Mouse (Mus musculus) thymus, adult 2 months (tissue): Measurements from ENCODE around the gene Efnb2. TPM values are rescaled to one million over a fixed set of nuclear protein-coding genes. Genes with fewer than 3 reads are reported as not detected.

ENCODE experiments used
- DNase-seq: peaks from one replicate; pipeline ENCODE4 v3.0.0; 2021
- H3K27ac ChIP-seq: fragments of 200-500 bp; 2 replicates; pipeline ENCODE4 v1.5.1; 2012; ENCODE audit warnings: low read length, control low read depth; ENCODE audit not compliant: control insufficient read depth, insufficient read depth
- H3K27me3 ChIP-seq: fragments of 200-500 bp; 2 replicates; pipeline ENCODE4 v1.6.1; 2012; ENCODE audit warnings: mild to moderate bottlenecking, low read length, moderate library complexity, mixed read lengths; ENCODE audit not compliant: control insufficient read depth, insufficient read depth
- H3K36me3 ChIP-seq: fragments of 200-500 bp; 2 replicates; pipeline ENCODE4 v1.6.1; 2012; ENCODE audit warnings: mild to moderate bottlenecking, low read length, moderate library complexity; ENCODE audit not compliant: control insufficient read depth, insufficient read depth
- H3K4me1 ChIP-seq: fragments of 200-500 bp; replicated peaks from 2 replicates; pipeline ENCODE4 v1.6.1; 2012; ENCODE audit warnings: low read length; ENCODE audit not compliant: control insufficient read depth, insufficient read depth
- H3K4me3 ChIP-seq: fragments of 200-500 bp; 2 replicates; pipeline ENCODE4 v1.5.1; 2012; ENCODE audit warnings: mild to moderate bottlenecking, low read length, control low read depth, moderate library complexity; ENCODE audit not compliant: control insufficient read depth, insufficient read depth
- CTCF ChIP-seq: fragments of 200-500 bp; IDR thresholded peaks from 2 replicates; pipeline ENCODE4 v1.5.1; 2012; ENCODE audit warnings: mild to moderate bottlenecking, control low read depth, low read length, moderate library complexity, borderline replicate concordance; ENCODE audit not compliant: control insufficient read depth, poor library complexity, insufficient read depth; ENCODE audit errors: extremely low read depth
- POLR2A ChIP-seq: fragments of 200-500 bp; IDR thresholded peaks from 2 replicates; pipeline ENCODE4 v1.6.1; 2012; ENCODE audit warnings: mild to moderate bottlenecking, low read length, control low read depth, moderate library complexity; ENCODE audit not compliant: control insufficient read depth, poor library complexity, insufficient read depth; ENCODE audit errors: extremely low read depth
- WGBS: fragments of 180-500 bp; shearing (Covaris S2); methylation state at CpG from one replicate; pipeline ENCODE4 v1.1.7; 2018; 5-methylcytosine and 5-hydroxymethylcytosine counted together
- polyA plus RNA-seq: library from polyadenylated mRNA; depleted of rRNA; stranded (reverse); fragments of >200 nt; gene quantifications from 2 replicates; pipeline ENCODE4 v1.2.3, GENCODE M21; 2012

The Efnb2 gene
- polyA plus RNA-seq, 1 experiment, result 17.8 TPM

- no peaks in the 10 kb centered on the region for H3K27me3 ChIP-seq
- TF ChIP-seq POLR2A (no peak), CTCF (no peak)
- DNase-seq, result no peak
- no peak overlapping the region for H3K4me3 ChIP-seq
- no peaks in the 10 kb centered on the region for H3K36me3 ChIP-seq
- 94% methylated on average over 12 of the region's 12 CpGs for WGBS
- H3K4me1 ChIP-seq, result no peaks in the 10 kb centered on the region
- no peak overlapping the region for H3K27ac ChIP-seq
Measured at GRCm38 (mm10) chr8:8595831-8596611, 65.0 kb downstream of the Efnb2 start.

DNA sequence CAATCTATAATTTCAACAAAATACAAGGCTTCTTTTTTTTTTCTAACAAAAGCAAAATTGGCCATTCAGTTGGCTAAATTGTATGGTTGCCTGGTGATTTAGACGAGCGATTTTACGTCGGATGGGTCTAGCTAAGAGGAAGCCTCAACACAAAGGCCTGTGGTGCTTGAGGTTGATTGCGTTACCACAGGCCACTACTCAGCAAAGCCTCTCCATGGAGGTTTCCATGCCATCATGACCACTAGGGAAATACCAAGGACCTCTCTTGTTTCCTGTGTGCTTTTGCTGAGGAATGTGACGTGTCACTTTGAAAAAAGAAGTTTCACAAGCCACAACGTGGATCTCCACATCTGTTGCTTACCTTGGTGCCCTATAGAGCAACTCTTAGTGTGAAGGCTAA lies 67.2 kb downstream of the Efnb2 start:
- Histone ChIP-seq H3K4me3 (no peak overlapping the region), H3K27ac (no peak overlapping the region), H3K4me1 (no peaks in the 10 kb centered on the region), H3K27me3 (no peaks in the 10 kb centered on the region), H3K36me3 (no peaks in the 10 kb centered on the region)
- WGBS, result 17% methylated on average over 7 of the region's 7 CpGs
- no peak for TF ChIP-seq CTCF
- TF ChIP-seq POLR2A, result no peak
- DNase-seq, result no peak

GRCm38 (mm10) chr8:8593371-8593770 lies 67.7 kb downstream of the Efnb2 start:
- Histone ChIP-seq H3K4me1 (no peaks in the 10 kb centered on the region), H3K36me3 (no peaks in the 10 kb centered on the region), H3K27ac (no peak overlapping the region), H3K4me3 (no peak overlapping the region), H3K27me3 (no peaks in the 10 kb centered on the region)
- DNase-seq, result no peak
- 90% methylated on average over 6 of the region's 6 CpGs for whole genome bisulfite sequencing
- TF ChIP-seq CTCF (no peak), POLR2A (no peak)

DNA sequence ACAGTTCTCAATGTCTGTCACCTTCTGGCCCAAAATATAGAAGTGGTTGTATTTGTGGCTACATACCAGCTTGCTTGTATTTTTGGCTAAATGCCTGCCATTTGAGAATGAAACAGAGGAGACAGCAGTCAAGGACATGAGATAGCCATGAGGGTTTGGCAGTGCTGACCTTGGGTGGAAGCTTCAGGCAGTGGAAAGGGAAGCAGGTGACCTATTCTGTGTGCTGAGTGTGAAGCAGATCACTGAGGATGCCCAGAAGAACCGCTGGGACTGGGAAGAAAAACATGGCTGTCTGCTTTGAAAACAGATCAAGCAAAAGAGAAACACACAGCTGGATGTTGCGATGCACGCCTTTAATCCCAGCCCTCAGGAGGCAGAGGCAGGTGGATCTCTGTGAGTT lies 68.7 kb downstream of the Efnb2 start:
- H3K4me3 ChIP-seq, result no peak overlapping the region
- 98% methylated on average over 3 of the region's 3 CpGs for WGBS
- H3K27ac ChIP-seq, result no peak overlapping the region
- DNase-seq, result no peak
- TF ChIP-seq POLR2A (no peak), CTCF (no peak)
- no peaks in the 10 kb centered on the region for H3K36me3 ChIP-seq
- H3K4me1 ChIP-seq, result no peaks in the 10 kb centered on the region
- H3K27me3 ChIP-seq, result no peaks in the 10 kb centered on the region

DNA sequence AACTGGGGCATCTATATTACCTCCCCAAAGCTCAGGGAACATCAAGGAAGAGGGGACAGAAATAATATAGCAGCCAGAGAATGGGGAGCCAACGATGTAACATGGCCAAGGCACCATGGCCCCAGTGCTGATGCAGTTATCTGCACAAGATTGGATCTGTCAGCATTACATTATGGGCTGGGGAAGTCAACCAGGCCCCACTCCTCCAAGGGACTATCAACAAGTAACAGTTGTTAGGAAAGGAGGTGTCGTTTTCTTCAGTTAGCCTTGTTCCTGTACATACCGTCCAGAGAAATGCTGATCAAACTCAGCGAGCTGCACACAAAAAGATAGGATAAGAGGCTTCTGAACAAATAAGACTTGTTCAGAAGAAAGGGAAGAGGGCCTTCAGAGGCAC lies 77.1 kb downstream of the Efnb2 start:
- Histone ChIP-seq H3K27ac (no peak overlapping the region), H3K4me1 (no peaks in the 10 kb centered on the region), H3K27me3 (no peaks in the 10 kb centered on the region), H3K36me3 (no peaks in the 10 kb centered on the region), H3K4me3 (no peak overlapping the region)
- 92% methylated on average over 4 of the region's 4 CpGs for WGBS
- no peak for DNase-seq
- TF ChIP-seq POLR2A, result no peak
- no peak for TF ChIP-seq CTCF

DNA sequence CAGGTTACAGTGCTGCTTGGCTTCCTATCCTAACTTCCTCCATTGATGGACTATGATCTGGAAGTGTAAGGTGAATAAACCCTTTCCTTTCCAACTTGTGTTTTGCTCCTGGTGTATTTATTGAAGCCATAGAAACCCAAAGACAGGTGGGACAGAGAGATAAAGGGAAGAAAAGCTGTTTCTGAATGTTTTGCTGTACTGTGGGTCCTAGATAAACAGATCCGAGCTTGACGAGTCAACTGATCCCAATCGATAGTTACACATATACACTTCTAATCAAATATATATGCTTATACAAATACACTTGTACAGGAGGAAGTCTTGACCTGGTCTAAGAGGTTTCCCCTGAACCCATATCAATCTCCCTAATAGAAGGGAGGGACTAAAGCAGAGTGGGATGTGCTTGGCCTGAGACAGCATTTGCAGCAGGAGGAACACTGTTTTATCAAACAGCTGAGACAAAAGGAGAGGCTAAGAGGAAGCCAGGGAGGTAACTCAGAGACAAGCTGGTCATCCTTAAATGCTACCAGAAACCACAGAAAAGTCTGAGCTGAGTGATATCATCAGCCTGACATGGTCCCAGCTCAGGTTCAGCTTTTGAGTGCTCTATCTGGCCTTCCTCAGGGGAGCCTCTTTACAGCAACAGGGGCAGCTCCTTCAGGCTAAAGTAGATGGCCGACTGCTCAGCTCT lies 77.6 kb downstream of the Efnb2 start:
- Histone ChIP-seq H3K36me3 (no peaks in the 10 kb centered on the region), H3K4me3 (no peak overlapping the region), H3K27me3 (no peaks in the 10 kb centered on the region), H3K4me1 (no peaks in the 10 kb centered on the region), H3K27ac (no peak overlapping the region)
- no peak for DNase-seq
- 88% methylated on average over 4 of the region's 4 CpGs for WGBS
- TF ChIP-seq CTCF, result no peak
- TF ChIP-seq POLR2A, result no peak
